Comparison of ENCODE assay signal across 10 mouse cellular contexts in genomic region chr15:25363636-25364035, GRCm38 (mm10). TPM values are rescaled to one million over a fixed set of nuclear protein-coding genes. Genes with fewer than 3 reads are reported as not detected.
DNase-seq lines count a peak whose midpoint lies in the region; ATAC-seq and TF ChIP-seq lines count a peak whose summit lies in the region.
"Had no signal": no experiment of that assay in that cellular context is flagged by ENCODE, and none has a peak within 500 bp of the region (broad histone marks: within the 10 kb centered on the region; RNA-seq: fewer than 3 reads in every experiment).

No protein-coding gene starts in this region.

- intact Hi-C loops in gastrocnemius, adult 2 months (cut with DNase I) = no loop called here

- H3K4me2 ChIP-seq in heart, embryonic 11.5 days = peak overlapping the region; percentile 79
- H3K4me2 ChIP-seq in kidney, embryonic 15.5 days = peak overlapping the region; percentile 77; the same call in 1 of the 2 replicates
- no peak overlapping the region for H3K4me2 ChIP-seq in midbrain, embryonic 14.5 days (ENCODE audit: low read length)
- H3K4me2 ChIP-seq in midbrain, embryonic 11.5 days = no peak overlapping the region
- no peak overlapping the region for H3K4me2 ChIP-seq in neural tube, embryonic 13.5 days

- no peaks in the 10 kb centered on the region for H3K36me3 ChIP-seq in heart, embryonic 11.5 days (ENCODE audit: control insufficient read depth, insufficient read depth, low read length)
- peaks cover 15% of the 10 kb centered on the region; the same call in 1 of the 2 replicates for H3K36me3 ChIP-seq in kidney, embryonic 15.5 days
- peaks cover 20% of the 10 kb centered on the region for H3K36me3 ChIP-seq in midbrain, embryonic 14.5 days (ENCODE audit: control insufficient read depth, insufficient read depth, low read length)
- peaks cover 2% of the 10 kb centered on the region; the same call in 1 of the 2 replicates for H3K36me3 ChIP-seq in midbrain, embryonic 11.5 days (ENCODE audit: control insufficient read depth, insufficient read depth, low read length)
- H3K36me3 ChIP-seq in neural tube, embryonic 13.5 days = peaks cover 16% of the 10 kb centered on the region

- no peak for ATAC-seq in heart, embryonic 11.5 days (replicated peaks; ENCODE audit: insufficient number of reproducible peaks, low FRiP score, low TSS enrichment)
- peak; percentile 7; the same call in 1 of the 2 replicates for ATAC-seq in kidney, embryonic 15.5 days (replicated peaks; ENCODE audit: low FRiP score)
- ATAC-seq in midbrain, embryonic 14.5 days (ENCODE audit: low FRiP score, low TSS enrichment) = no peak
- no peak for ATAC-seq in midbrain, embryonic 11.5 days (ENCODE audit: low FRiP score)
- no peak for ATAC-seq in neural tube, embryonic 13.5 days (ENCODE audit: low read depth)
- ATAC-seq: Patski had no signal

- no peaks in the 10 kb centered on the region for H3K9me3 ChIP-seq in heart, embryonic 11.5 days (replicated peaks; ENCODE audit: control insufficient read depth, low read length)
- no peaks in the 10 kb centered on the region for H3K9me3 ChIP-seq in kidney, embryonic 15.5 days (replicated peaks)
- H3K9me3 ChIP-seq in midbrain, embryonic 14.5 days (ENCODE audit: control insufficient read depth, low read length) = no peaks in the 10 kb centered on the region
- H3K9me3 ChIP-seq in midbrain, embryonic 11.5 days (ENCODE audit: control insufficient read depth, low read length) = no peaks in the 10 kb centered on the region
- no peaks in the 10 kb centered on the region for H3K9me3 ChIP-seq in neural tube, embryonic 13.5 days

- DNase-seq in heart, adult 8-10 months (ENCODE audit: low spot score) = no peak
- DNase-seq in kidney, postnatal 14 days = no peak
- peak; percentile 50 for DNase-seq in midbrain, embryonic 14.5 days
- DNase-seq in midbrain, embryonic 11.5 days (ENCODE audit: low spot score, missing footprints) = no peak
- DNase-seq in gastrocnemius, adult 2 months = no peak
- DNase-seq: lung, adult 18-20 months had no signal

- no peaks in the 10 kb centered on the region for H3K27me3 ChIP-seq in heart, embryonic 11.5 days (ENCODE audit: control insufficient read depth, insufficient read depth, low read length)
- no peaks in the 10 kb centered on the region for H3K27me3 ChIP-seq in kidney, embryonic 15.5 days
- H3K27me3 ChIP-seq in midbrain, embryonic 14.5 days (ENCODE audit: control insufficient read depth, insufficient read depth, low read length) = no peaks in the 10 kb centered on the region
- H3K27me3 ChIP-seq in midbrain, embryonic 11.5 days (ENCODE audit: control insufficient read depth, insufficient read depth, low read length) = no peaks in the 10 kb centered on the region
- H3K27me3 ChIP-seq in neural tube, embryonic 13.5 days = no peaks in the 10 kb centered on the region
- H3K27me3 ChIP-seq: Patski had no signal

- WGBS in heart, embryonic 11.5 days (ENCODE audit: insufficient replicate concordance) = 86% methylated on average over 9 of the region's 9 CpGs
- 94% methylated on average over 9 of the region's 9 CpGs for WGBS in kidney, embryonic 15.5 days
- WGBS in midbrain, embryonic 14.5 days = 75% methylated on average over 9 of the region's 9 CpGs
- WGBS in midbrain, embryonic 11.5 days = 85% methylated on average over 9 of the region's 9 CpGs
- 72% methylated on average over 9 of the region's 9 CpGs for WGBS in neural tube, embryonic 13.5 days

- H3K9ac ChIP-seq in heart, embryonic 11.5 days (ENCODE audit: low read depth, low read length) = no peak overlapping the region
- H3K9ac ChIP-seq in kidney, embryonic 15.5 days = no peak overlapping the region
- peak overlapping the region; percentile 58; the same call in 1 of the 2 replicates for H3K9ac ChIP-seq in midbrain, embryonic 14.5 days (replicated peaks; ENCODE audit: low read length)
- no peak overlapping the region for H3K9ac ChIP-seq in midbrain, embryonic 11.5 days (ENCODE audit: low read length)
- peak overlapping the region; percentile 76; the same call in 1 of the 2 replicates for H3K9ac ChIP-seq in neural tube, embryonic 13.5 days

- TF ChIP-seq CTCF in gastrocnemius, adult 2 months (IDR thresholded peaks at IDR 0.05) = no peak

- peak overlapping the region; percentile 46 for H3K4me3 ChIP-seq in heart, embryonic 11.5 days (ENCODE audit: low read depth, low read length)
- H3K4me3 ChIP-seq in kidney, embryonic 15.5 days (replicated peaks) = no peak overlapping the region; the same call in 1 of the 2 replicates
- no peak overlapping the region for H3K4me3 ChIP-seq in midbrain, embryonic 14.5 days (replicated peaks; ENCODE audit: low read depth, low read length)
- H3K4me3 ChIP-seq in midbrain, embryonic 11.5 days (ENCODE audit: low read depth, low read length) = no peak overlapping the region
- H3K4me3 ChIP-seq in neural tube, embryonic 13.5 days = no peak overlapping the region
- no peak overlapping the region for H3K4me3 ChIP-seq in gastrocnemius, adult 2 months

- H3K27ac ChIP-seq in heart, embryonic 11.5 days (ENCODE audit: low read depth, low read length) = no peak overlapping the region
- no peak overlapping the region for H3K27ac ChIP-seq in kidney, embryonic 15.5 days
- no peak overlapping the region for H3K27ac ChIP-seq in midbrain, embryonic 14.5 days (replicated peaks; ENCODE audit: low read depth, low read length)
- no peak overlapping the region for H3K27ac ChIP-seq in midbrain, embryonic 11.5 days (ENCODE audit: low read depth, low read length)
- peak overlapping the region; percentile 82 for H3K27ac ChIP-seq in neural tube, embryonic 13.5 days (replicated peaks)
- no peak overlapping the region for H3K27ac ChIP-seq in gastrocnemius, adult 2 months

- peaks cover 3% of the 10 kb centered on the region; the same call in 1 of the 2 replicates for H3K4me1 ChIP-seq in heart, embryonic 11.5 days (ENCODE audit: control insufficient read depth, insufficient read depth, low read length)
- peaks cover 21% of the 10 kb centered on the region for H3K4me1 ChIP-seq in kidney, embryonic 15.5 days
- H3K4me1 ChIP-seq in midbrain, embryonic 14.5 days (ENCODE audit: control insufficient read depth, insufficient read depth, low read length) = peaks cover 55% of the 10 kb centered on the region
- peaks cover 46% of the 10 kb centered on the region for H3K4me1 ChIP-seq in midbrain, embryonic 11.5 days (ENCODE audit: control insufficient read depth, insufficient read depth, low read length)
- peaks cover 84% of the 10 kb centered on the region for H3K4me1 ChIP-seq in neural tube, embryonic 13.5 days (replicated peaks)

RNA-seq across cellular contexts. Expression of gene Basp1, which starts 49.9 kb away (rescaled TPM):
- polyA plus RNA-seq in heart, embryonic 11.5 days (2014; fragmentation: Nextera tagmentation; extraction: Ambion mirVana) = 15.3 and 16.3 TPM in 2 replicates
- total RNA-seq in heart, adult 8-10 months (2022) = under 1 TPM; 0.73 to 0.91 (median 0.83) TPM
- 26.1 and 29.5 TPM in 2 replicates for polyA plus RNA-seq in kidney, embryonic 15.5 days (2015; fragmentation: Nextera tagmentation; extraction: Ambion mirVana)
- polyA plus RNA-seq in midbrain, embryonic 14.5 days (2014; fragmentation: Nextera tagmentation; extraction: Ambion mirVana) = 227 and 382 TPM in 2 replicates
- polyA plus RNA-seq in midbrain, embryonic 11.5 days (2014; fragmentation: Nextera tagmentation; extraction: Ambion mirVana) = 186 and 217 TPM in 2 replicates
- 311 and 351 TPM in 2 replicates for polyA plus RNA-seq in neural tube, embryonic 13.5 days (2015; fragmentation: Nextera tagmentation; extraction: Ambion mirVana)
- total RNA-seq in gastrocnemius, adult 2 months (2021) = 1 to 10 TPM; 1.4 to 3.1 TPM

Comparison
In these comparisons a context has a peak if more than half of its experiments do, and no peak if none do; other contexts are left out.
1. H3K9ac ChIP-seq: peak in midbrain, embryonic 14.5 days (single experiment) and neural tube, embryonic 13.5 days (single experiment); none in heart, embryonic 11.5 days (single experiment), kidney, embryonic 15.5 days (single experiment) and midbrain, embryonic 11.5 days (single experiment).
2. H3K4me2 ChIP-seq: peak in heart, embryonic 11.5 days (single experiment) and kidney, embryonic 15.5 days (single experiment); none in midbrain, embryonic 14.5 days (single experiment), midbrain, embryonic 11.5 days (single experiment) and neural tube, embryonic 13.5 days (single experiment).